Mouse (Mus musculus) C3H10T1/2 (cell line): Measurements from ENCODE around the gene Zfp467. TPM values are rescaled to one million over a fixed set of nuclear protein-coding genes. Genes with fewer than 3 reads are reported as not detected.

ENCODE experiments used
- polyA plus RNA-seq, 2 experiments: library from polyadenylated mRNA; unstranded; fragments of >200 nt; fragmentation: generic; extraction: Trizol; gene quantifications; one replicate each; pipeline ENCODE4 v1.2.1; 2012; ENCODE audit warnings: missing spikeins in 2 of 2

Zfp467 gene
- 1 to 10 TPM in 1 of 2 experiments, under 1 TPM in 1; 0.02 to 1.2 TPM for polyA plus RNA-seq

GRCm38 (mm10) chr6:48445181-48446101 lies at the start of gene Zfp467:
Zfp467 (minus strand) TSS chr6:48445825.

GRCm38 (mm10) chr6:48447929-48448328 lies 2.3 kb upstream of the Zfp467 start, which contains the start of gene Sspo:
Sspo (plus strand) TSS chr6:48448229.

GRCm38 (mm10) chr6:48395105-48396007 lies 50.3 kb downstream of the Zfp467 start, which contains the start of gene Krba1:
Krba1 (plus strand) TSS chr6:48395586.

Other genes with a start within 250 kb of the Zfp467 start
- under 1 TPM; 0.02 to 0.30 TPM for gene Krba1, start 50.2 kb downstream of the Zfp467 start, polyA plus RNA-seq
- gene Sspo, start 2.4 kb upstream of the Zfp467 start, polyA plus RNA-seq = under 1 TPM in 1 of 2 experiments, not detected in 1; 0.06 TPM
- gene Atp6v0e2, start 91.8 kb upstream of the Zfp467 start, polyA plus RNA-seq = 1 to 10 TPM in 1 of 2 experiments, under 1 TPM in 1; 0.92 to 2.3 TPM
- gene Lrrc61, start 109.0 kb upstream of the Zfp467 start, polyA plus RNA-seq = 10 to 100 TPM in 1 of 2 experiments, 1 to 10 TPM in 1; 1.8 to 19.9 TPM
- 10 to 100 TPM in 1 of 2 experiments, under 1 TPM in 1; 0.09 to 44.4 TPM for gene Rarres2, start 127.0 kb upstream of the Zfp467 start, polyA plus RNA-seq
- gene Gm45021, start 143.8 kb upstream of the Zfp467 start, polyA plus RNA-seq = not detected
- gene Repin1, start 148.1 kb upstream of the Zfp467 start, polyA plus RNA-seq = 1 to 10 TPM; 2.3 to 8.6 TPM
- 1 to 10 TPM in 1 of 2 experiments, not detected in 1; 1.6 TPM for gene Gm44965, start 148.1 kb upstream of the Zfp467 start, polyA plus RNA-seq
- 1 to 10 TPM in 1 of 2 experiments, under 1 TPM in 1; 0.67 to 2.8 TPM for gene Zfp775, start 156.2 kb upstream of the Zfp467 start, polyA plus RNA-seq
- gene AI854703, start 180.9 kb upstream of the Zfp467 start, polyA plus RNA-seq = under 1 TPM in 1 of 2 experiments, not detected in 1; 0.02 TPM
- gene Gimap8, start 201.4 kb upstream of the Zfp467 start, polyA plus RNA-seq = not detected
- under 1 TPM in 1 of 2 experiments, not detected in 1; 0.08 TPM for gene Gimap9, start 230.3 kb upstream of the Zfp467 start, polyA plus RNA-seq
- gene Gimap4, start 238.7 kb upstream of the Zfp467 start, polyA plus RNA-seq = not detected